Mouse (Mus musculus) neural tube, embryonic 13.5 days (tissue): ENCODE results near the gene Gm9821. TPM values are rescaled to one million over a fixed set of nuclear protein-coding genes. Genes with fewer than 3 reads are reported as not detected.

Source experiments
- ATAC-seq: fragments of 200-750 bp; cut with Nextera tagmentation; 2 replicates; pipeline ENCODE4 v1.8.0; 2017; ENCODE audit warnings: low read depth, mild to moderate bottlenecking, moderate TSS enrichment, moderate library complexity
- H3K27ac ChIP-seq: fragments of 300-500 bp; sonication (generic); replicated peaks from 2 replicates; pipeline ENCODE4 v1.5.1; 2015; ENCODE audit warnings: moderate library complexity, mild to moderate bottlenecking, inconsistent platforms
- H3K27me3 ChIP-seq: fragments of 300-500 bp; sonication (generic); 2 replicates; pipeline ENCODE4 v1.6.1; 2015; ENCODE audit warnings: mild to moderate bottlenecking, inconsistent platforms
- H3K36me3 ChIP-seq: fragments of 300-500 bp; sonication (generic); 2 replicates; pipeline ENCODE4 v1.6.1; 2015; ENCODE audit warnings: mild to moderate bottlenecking, inconsistent platforms
- H3K4me1 ChIP-seq: fragments of 300-500 bp; sonication (generic); replicated peaks from 2 replicates; pipeline ENCODE4 v1.6.1; 2015; ENCODE audit warnings: inconsistent platforms
- H3K4me2 ChIP-seq: fragments of 300-500 bp; sonication (generic); 2 replicates; pipeline ENCODE4 v1.6.1; 2015; ENCODE audit warnings: inconsistent platforms, mild to moderate bottlenecking, moderate library complexity
- H3K4me3 ChIP-seq: fragments of 300-500 bp; sonication (generic); 2 replicates; pipeline ENCODE4 v1.5.1; 2015; ENCODE audit warnings: mild to moderate bottlenecking, inconsistent platforms
- H3K9ac ChIP-seq: fragments of 300-500 bp; sonication (generic); 2 replicates; pipeline ENCODE4 v1.6.1; 2015; ENCODE audit warnings: moderate library complexity, mild to moderate bottlenecking, inconsistent platforms
- H3K9me3 ChIP-seq: fragments of 300-500 bp; sonication (generic); 2 replicates; pipeline ENCODE4 v1.6.1; 2016; ENCODE audit warnings: inconsistent platforms
- WGBS: fragments of 180-500 bp; shearing (Covaris S2); methylation state at CpG from one replicate; pipeline ENCODE4 v1.1.7; 2015; 5-methylcytosine and 5-hydroxymethylcytosine counted together
- microRNA-seq: library from miRNA; unstranded; fragments of <30 nt; microRNA quantifications from one replicate; pipeline ENCODE4, GENCODE M21; 2016
- polyA plus RNA-seq: library from polyadenylated mRNA; unstranded; fragments of >200 nt; fragmentation: Nextera tagmentation; extraction: Ambion mirVana; gene quantifications from 2 replicates; pipeline ENCODE4 v1.2.1, GENCODE M21; 2015

The Gm9821 gene
- polyA plus RNA-seq, 1 experiment from 2014 or later, result 0.22 TPM

- no peaks in the 10 kb centered on the region for H3K36me3 ChIP-seq
- 3% methylated on average over 10 of the region's 13 CpGs for WGBS
- no peaks in the 10 kb centered on the region for H3K9me3 ChIP-seq
- peak overlapping the region; percentile 13; the same call in 1 of the 2 replicates for H3K4me3 ChIP-seq
- peaks cover 31% of the 10 kb centered on the region for H3K4me1 ChIP-seq
- H3K9ac ChIP-seq, result peak overlapping the region; percentile 54
- peak overlapping the region; percentile 45 for H3K4me2 ChIP-seq
- H3K27me3 ChIP-seq, result no peaks in the 10 kb centered on the region
- ATAC-seq, result peak; percentile 64
- H3K27ac ChIP-seq, result peak overlapping the region; percentile 71
These were observed 38.9 kb downstream of the Gm9821 start for GRCm38 (mm10) chr2:91984439-91984838.

GRCm38 (mm10) chr2:91984906-91985525 lies 39.5 kb downstream of the Gm9821 start:
- peak overlapping the region; percentile 71 for H3K27ac ChIP-seq
- no peaks in the 10 kb centered on the region for H3K9me3 ChIP-seq
- H3K4me2 ChIP-seq, result peak overlapping the region; percentile 45
- H3K4me1 ChIP-seq, result peaks cover 25% of the 10 kb centered on the region
- 36% methylated on average over 9 of the region's 9 CpGs for WGBS
- H3K4me3 ChIP-seq, result no peak overlapping the region
- H3K36me3 ChIP-seq, result no peaks in the 10 kb centered on the region
- no peaks in the 10 kb centered on the region for H3K27me3 ChIP-seq
- ATAC-seq, result no peak
- H3K9ac ChIP-seq, result 0 out of 2 replicates have a peak overlapping the region, but pooled peaks have one; percentile 54

GRCm38 (mm10) chr2:91986071-91986470 lies 40.6 kb downstream of the Gm9821 start:
- peak; percentile 33; the same call in 1 of the 2 replicates for ATAC-seq
- WGBS, result 3% methylated on average over 5 of the region's 5 CpGs
- no peak overlapping the region for H3K27ac ChIP-seq
- H3K27me3 ChIP-seq, result no peaks in the 10 kb centered on the region
- no peak overlapping the region for H3K9ac ChIP-seq
- H3K4me3 ChIP-seq, result no peak overlapping the region
- H3K36me3 ChIP-seq, result no peaks in the 10 kb centered on the region
- peaks cover 21% of the 10 kb centered on the region for H3K4me1 ChIP-seq
- H3K4me2 ChIP-seq, result no peak overlapping the region
- H3K9me3 ChIP-seq, result no peaks in the 10 kb centered on the region

- Histone ChIP-seq H3K4me2 (no peak overlapping the region), H3K4me1 (peaks cover 21% of the 10 kb centered on the region), H3K4me3 (no peak overlapping the region), H3K27ac (no peak overlapping the region), H3K9me3 (no peaks in the 10 kb centered on the region), H3K9ac (no peak overlapping the region), H3K36me3 (no peaks in the 10 kb centered on the region), H3K27me3 (no peaks in the 10 kb centered on the region)
- peak; percentile 44; the same call in 1 of the 2 replicates for ATAC-seq
- WGBS, result 4% methylated on average over 3 of the region's 3 CpGs
These were observed 42.0 kb downstream of the Gm9821 start for GRCm38 (mm10) chr2:91987542-91987941.

GRCm38 (mm10) chr2:91989750-91990149 lies 44.2 kb downstream of the Gm9821 start:
- H3K36me3 ChIP-seq, result no peaks in the 10 kb centered on the region
- H3K9me3 ChIP-seq, result no peaks in the 10 kb centered on the region
- peaks cover 16% of the 10 kb centered on the region for H3K4me1 ChIP-seq
- no peak overlapping the region for H3K9ac ChIP-seq
- no peak overlapping the region for H3K27ac ChIP-seq
- ATAC-seq, result no peak
- H3K4me3 ChIP-seq, result no peak overlapping the region
- no peaks in the 10 kb centered on the region for H3K27me3 ChIP-seq
- H3K4me2 ChIP-seq, result no peak overlapping the region

GRCm38 (mm10) chr2:91993409-91993808 lies 47.9 kb downstream of the Gm9821 start:
- Histone ChIP-seq H3K27ac (no peak overlapping the region), H3K9me3 (no peaks in the 10 kb centered on the region), H3K9ac (no peak overlapping the region), H3K27me3 (no peaks in the 10 kb centered on the region), H3K4me3 (no peak overlapping the region), H3K4me2 (no peak overlapping the region), H3K36me3 (no peaks in the 10 kb centered on the region), H3K4me1 (0 out of 2 replicates have a peak, but pooled peaks cover 4% of the 10 kb centered on the region)
- ATAC-seq, result no peak
- WGBS, result 51% methylated on average over 3 of the region's 3 CpGs

GRCm38 (mm10) chr2:91996006-91996405 lies 50.5 kb downstream of the Gm9821 start:
- H3K4me2 ChIP-seq, result no peak overlapping the region
- H3K27ac ChIP-seq, result no peak overlapping the region
- H3K4me1 ChIP-seq, result 0 out of 2 replicates have a peak, but pooled peaks cover 4% of the 10 kb centered on the region
- ATAC-seq, result no peak
- WGBS, result 90% methylated on average over 5 of the region's 5 CpGs
- no peaks in the 10 kb centered on the region for H3K27me3 ChIP-seq
- H3K4me3 ChIP-seq, result no peak overlapping the region
- H3K36me3 ChIP-seq, result no peaks in the 10 kb centered on the region
- H3K9me3 ChIP-seq, result no peaks in the 10 kb centered on the region
- H3K9ac ChIP-seq, result no peak overlapping the region

Small RNA genes within 50 kb of the gene (microRNA-seq; reads per million reads assigned to microRNA genes)
- gene Mir6999, result not detected

Other genes starting within 250 kb of the Gm9821 start
- 36.0 and 36.2 TPM in 2 replicates for gene Atg13, start 235.1 kb upstream of the Gm9821 start, polyA plus RNA-seq
- gene Harbi1, start 234.9 kb upstream of the Gm9821 start, polyA plus RNA-seq, result 19.5 and 22.4 TPM in 2 replicates
- gene Ambra1, start 215.6 kb upstream of the Gm9821 start, polyA plus RNA-seq, result 21.0 and 22.9 TPM in 2 replicates
- gene Chrm4, start 18.5 kb upstream of the Gm9821 start, polyA plus RNA-seq, result 1.2 and 1.5 TPM in 2 replicates
- gene Mdk, start 13.4 kb upstream of the Gm9821 start, polyA plus RNA-seq, result 289 and 336 TPM in 2 replicates
- 35.7 and 38.8 TPM in 2 replicates for gene Dgkz, start 30.2 kb downstream of the Gm9821 start, polyA plus RNA-seq
- 3.3 and 3.7 TPM in 2 replicates for gene Creb3l1, start 78.8 kb downstream of the Gm9821 start, polyA plus RNA-seq
- gene Phf21a, start 147.4 kb downstream of the Gm9821 start, polyA plus RNA-seq, result 38.5 and 49.1 TPM in 2 replicates